Mouse (Mus musculus): ENCODE results near the gene Arhgap33. TPM values are rescaled to one million over a fixed set of nuclear protein-coding genes. Genes with fewer than 3 reads are reported as not detected.

The Arhgap33 gene
- 110 and 111 TPM in 2 replicates for polyA plus RNA-seq (2014; fragmentation: Nextera tagmentation; extraction: Ambion mirVana)

DNA sequence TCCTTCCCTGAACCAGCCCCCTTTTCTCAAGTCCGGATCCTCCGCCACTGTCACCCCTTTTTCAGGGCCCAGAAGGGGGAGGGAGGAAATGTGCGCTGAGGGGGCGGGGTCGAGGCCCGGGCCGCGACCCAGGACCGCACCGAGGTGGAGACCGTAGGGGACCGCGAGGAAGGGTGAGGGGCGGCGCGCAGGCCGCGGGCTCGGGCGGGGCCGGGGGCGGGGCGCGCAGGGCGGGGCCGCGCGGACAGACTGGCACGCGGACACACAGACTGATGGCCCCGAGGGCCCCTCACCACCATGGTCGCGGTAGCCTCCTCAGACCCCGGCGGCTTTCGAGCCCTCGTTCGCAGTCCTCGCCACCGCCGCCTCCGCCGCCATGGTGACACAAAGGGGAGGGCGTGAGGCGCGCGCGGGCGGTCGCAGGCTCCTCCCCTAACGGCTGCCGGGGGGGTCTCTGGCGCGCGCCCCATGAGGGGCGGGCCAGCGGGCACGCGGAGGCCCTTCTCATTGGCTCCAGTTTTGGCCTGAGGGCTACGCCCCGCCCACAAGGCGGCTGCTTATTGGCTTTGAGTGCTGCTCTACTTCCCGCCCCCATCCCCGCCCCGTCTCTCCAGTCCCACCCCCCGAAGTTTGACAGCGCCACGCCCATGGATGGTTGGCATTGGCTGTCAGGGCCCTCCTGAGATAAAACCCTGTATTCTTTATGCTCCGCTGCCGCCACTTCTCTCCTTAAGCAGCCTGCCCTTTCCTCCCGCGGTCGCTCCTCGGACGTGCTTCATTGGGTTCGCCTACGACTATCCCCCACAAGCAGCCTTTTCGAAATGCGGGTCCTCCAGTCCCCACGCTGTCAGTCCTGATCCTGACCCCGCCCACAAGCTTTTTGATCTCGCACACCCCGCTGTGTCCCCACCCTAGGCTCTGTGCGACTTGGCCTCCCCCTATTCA lies at the start of gene Arhgap33:
TSS of gene Arhgap33 (minus strand) at position 428 of the 945 bp plus-strand sequence.
- no peaks in the 10 kb centered on the region for H3K9me3 ChIP-seq (ENCODE audit: control insufficient read depth, low read length)
- H3K27me3 ChIP-seq (ENCODE audit: control insufficient read depth, insufficient read depth, low read length): no peaks in the 10 kb centered on the region
- peak within 1 kb of the TSS; percentile 95 for H3K9ac ChIP-seq (replicated peaks; ENCODE audit: low read depth, low read length)
- peaks cover 26% of the 10 kb centered on the region for H3K36me3 ChIP-seq (ENCODE audit: control insufficient read depth, insufficient read depth, low read length)
- peak within 1 kb of the TSS; percentile 90 for H3K27ac ChIP-seq (ENCODE audit: low read depth, low read length)
- peaks cover 34% of the 10 kb centered on the region for H3K4me1 ChIP-seq (ENCODE audit: control insufficient read depth, insufficient read depth, low read length)
- ATAC-seq (ENCODE audit: low read depth): peak; percentile 91
- 1% methylated on average over 65 of the region's 84 CpGs for WGBS
- peak within 1 kb of the TSS; percentile 86 for H3K4me2 ChIP-seq (ENCODE audit: low read depth, low read length)
- H3K4me3 ChIP-seq (ENCODE audit: low read depth, low read length): peak within 1 kb of the TSS; percentile 92

DNA sequence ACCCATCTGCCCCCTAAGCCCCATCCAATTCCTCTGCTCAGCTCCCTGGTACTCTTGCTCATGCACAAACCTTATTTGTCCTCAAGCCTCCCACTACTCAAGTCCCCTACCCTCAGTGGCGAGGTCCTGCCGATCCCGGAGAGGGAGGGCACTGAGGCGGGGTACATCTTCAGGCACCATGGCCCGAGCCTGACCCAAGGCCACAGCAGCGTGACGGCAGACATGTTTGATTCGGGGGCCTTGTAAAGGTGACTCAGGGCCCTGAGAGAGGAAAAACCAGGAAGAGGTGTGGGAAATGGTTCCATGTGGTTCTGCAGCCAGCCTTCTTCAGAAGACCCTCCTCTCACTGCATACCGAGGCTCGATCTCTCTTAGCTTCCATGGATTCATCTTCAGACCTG lies 49.5 kb upstream of the Arhgap33 start:
- no peak overlapping the region for H3K9ac ChIP-seq (replicated peaks; ENCODE audit: low read depth, low read length)
- no peak overlapping the region for H3K4me2 ChIP-seq (ENCODE audit: low read depth, low read length)
- no peaks in the 10 kb centered on the region for H3K9me3 ChIP-seq (ENCODE audit: control insufficient read depth, low read length)
- ATAC-seq (ENCODE audit: low read depth): no peak
- H3K4me1 ChIP-seq (ENCODE audit: control insufficient read depth, insufficient read depth, low read length): peaks cover 13% of the 10 kb centered on the region
- no peak overlapping the region for H3K4me3 ChIP-seq (ENCODE audit: low read depth, low read length)
- H3K27ac ChIP-seq (ENCODE audit: low read depth, low read length): no peak overlapping the region
- WGBS: 93% methylated on average over 10 of the region's 10 CpGs
- H3K27me3 ChIP-seq (ENCODE audit: control insufficient read depth, insufficient read depth, low read length): peaks cover 3% of the 10 kb centered on the region; the same call in 1 of the 2 replicates
- peaks cover 69% of the 10 kb centered on the region for H3K36me3 ChIP-seq (ENCODE audit: control insufficient read depth, insufficient read depth, low read length)

DNA sequence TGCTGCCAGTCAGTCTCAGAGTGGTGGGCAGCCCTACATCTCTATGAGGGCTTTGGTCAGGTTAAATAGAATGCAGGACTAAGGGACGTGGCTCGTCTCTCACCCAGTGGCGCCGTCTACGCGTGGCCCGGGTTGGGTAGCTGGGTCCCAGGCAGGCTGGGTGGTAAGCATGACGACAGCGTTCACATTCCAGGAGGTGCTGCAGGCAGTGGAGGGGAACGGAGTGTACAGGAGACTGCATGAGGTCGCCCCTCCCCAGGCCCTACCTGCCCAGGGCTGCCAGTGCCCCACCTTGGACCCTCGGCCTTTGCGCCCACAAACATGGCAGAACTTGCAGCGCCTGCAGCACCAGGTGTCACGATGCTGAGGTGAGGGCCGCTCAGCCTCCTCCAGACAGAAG lies 46.7 kb upstream of the Arhgap33 start:
- peaks cover 1% of the 10 kb centered on the region; the same call in 1 of the 2 replicates for H3K4me1 ChIP-seq (ENCODE audit: control insufficient read depth, insufficient read depth, low read length)
- H3K4me3 ChIP-seq (ENCODE audit: low read depth, low read length): no peak overlapping the region
- WGBS: 97% methylated on average over 16 of the region's 16 CpGs
- no peak overlapping the region for H3K27ac ChIP-seq (ENCODE audit: low read depth, low read length)
- H3K9ac ChIP-seq (replicated peaks; ENCODE audit: low read depth, low read length): no peak overlapping the region
- peaks cover 94% of the 10 kb centered on the region for H3K36me3 ChIP-seq (ENCODE audit: control insufficient read depth, insufficient read depth, low read length)
- no peaks in the 10 kb centered on the region for H3K9me3 ChIP-seq (ENCODE audit: control insufficient read depth, low read length)
- no peak for ATAC-seq (ENCODE audit: low read depth)
- no peaks in the 10 kb centered on the region for H3K27me3 ChIP-seq (ENCODE audit: control insufficient read depth, insufficient read depth, low read length)
- H3K4me2 ChIP-seq (ENCODE audit: low read depth, low read length): no peak overlapping the region

DNA sequence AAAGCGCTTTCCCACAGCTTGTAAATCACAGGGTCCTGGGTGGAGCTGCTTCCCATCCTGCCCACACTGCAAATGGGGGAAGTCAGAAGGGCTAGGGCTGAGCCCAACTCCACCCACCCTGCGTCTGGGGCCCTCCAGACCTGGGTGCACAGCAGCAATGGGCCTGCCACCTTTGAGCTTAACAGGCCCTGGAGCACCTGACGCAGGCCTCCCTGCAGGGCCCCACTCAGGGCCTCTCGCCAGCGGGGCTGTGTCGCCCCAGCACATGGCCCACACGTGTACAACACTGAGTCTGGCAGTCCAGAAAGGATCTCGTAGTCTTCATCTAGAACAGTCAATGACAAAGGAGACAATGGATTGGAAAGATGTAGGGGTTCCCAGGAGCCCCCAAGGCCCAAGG lies 45.1 kb upstream of the Arhgap33 start:
- H3K4me1 ChIP-seq (ENCODE audit: control insufficient read depth, insufficient read depth, low read length): no peaks in the 10 kb centered on the region
- no peak overlapping the region for H3K4me2 ChIP-seq (ENCODE audit: low read depth, low read length)
- 95% methylated on average over 8 of the region's 8 CpGs for WGBS
- no peaks in the 10 kb centered on the region for H3K9me3 ChIP-seq (ENCODE audit: control insufficient read depth, low read length)
- H3K4me3 ChIP-seq (ENCODE audit: low read depth, low read length): no peak overlapping the region
- H3K27ac ChIP-seq (ENCODE audit: low read depth, low read length): no peak overlapping the region
- H3K36me3 ChIP-seq (ENCODE audit: control insufficient read depth, insufficient read depth, low read length): peaks cover 95% of the 10 kb centered on the region
- no peak overlapping the region for H3K9ac ChIP-seq (replicated peaks; ENCODE audit: low read depth, low read length)
- ATAC-seq (ENCODE audit: low read depth): no peak
- no peaks in the 10 kb centered on the region for H3K27me3 ChIP-seq (ENCODE audit: control insufficient read depth, insufficient read depth, low read length)

DNA sequence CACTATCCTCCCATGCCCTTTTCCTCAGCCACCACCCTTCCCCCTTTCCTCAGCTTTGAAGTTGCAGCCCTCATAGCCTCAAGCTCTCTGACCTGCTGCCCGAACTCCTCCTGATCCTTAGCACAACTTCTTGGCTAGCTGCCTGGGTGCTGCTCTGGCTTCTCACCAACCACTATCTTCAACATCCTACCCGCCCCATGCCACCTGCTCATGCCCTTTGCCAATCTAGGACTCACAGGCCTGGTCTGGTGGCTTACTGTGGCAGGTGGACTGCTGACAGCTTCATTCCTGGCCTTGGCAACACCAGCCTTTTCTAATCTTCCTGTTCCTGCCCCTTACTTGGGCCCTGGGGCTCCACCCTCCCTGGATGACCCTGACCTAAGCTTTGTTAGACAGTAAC lies 38.1 kb upstream of the Arhgap33 start:
- Histone ChIP-seq H3K27me3 (ENCODE audit: control insufficient read depth, insufficient read depth, low read length) (no peaks in the 10 kb centered on the region), H3K4me1 (ENCODE audit: control insufficient read depth, insufficient read depth, low read length) (no peaks in the 10 kb centered on the region), H3K9me3 (ENCODE audit: control insufficient read depth, low read length) (no peaks in the 10 kb centered on the region), H3K36me3 (ENCODE audit: control insufficient read depth, insufficient read depth, low read length) (peaks cover 92% of the 10 kb centered on the region), H3K4me3 (ENCODE audit: low read depth, low read length) (no peak overlapping the region), H3K4me2 (ENCODE audit: low read depth, low read length) (no peak overlapping the region), H3K9ac (replicated peaks; ENCODE audit: low read depth, low read length) (no peak overlapping the region), H3K27ac (ENCODE audit: low read depth, low read length) (no peak overlapping the region)
- no peak for ATAC-seq (ENCODE audit: low read depth)
- 96% methylated on average over 2 of the region's 2 CpGs for WGBS

DNA sequence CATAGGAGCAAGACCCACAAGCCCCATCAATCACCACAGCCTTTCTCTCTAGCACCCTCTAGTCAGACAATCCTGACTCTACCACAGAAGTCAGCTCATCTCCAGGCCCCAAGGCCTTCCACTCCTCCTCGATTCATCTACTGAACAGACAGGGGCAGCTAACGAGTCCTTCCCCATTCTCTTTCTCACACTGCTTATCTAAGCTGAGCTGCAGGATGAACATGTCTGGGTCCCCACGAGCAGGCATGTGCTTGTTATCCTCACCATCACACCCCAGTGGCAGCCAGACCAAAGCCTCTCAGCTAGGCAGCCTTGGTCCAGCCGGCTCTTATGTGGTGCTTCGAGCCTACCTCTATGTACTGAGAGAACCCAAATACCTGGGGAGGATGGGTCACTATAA lies 37.5 kb upstream of the Arhgap33 start:
- H3K9me3 ChIP-seq (ENCODE audit: control insufficient read depth, low read length): no peaks in the 10 kb centered on the region
- no peak overlapping the region for H3K27ac ChIP-seq (ENCODE audit: low read depth, low read length)
- H3K9ac ChIP-seq (replicated peaks; ENCODE audit: low read depth, low read length): no peak overlapping the region
- no peaks in the 10 kb centered on the region for H3K27me3 ChIP-seq (ENCODE audit: control insufficient read depth, insufficient read depth, low read length)
- no peak overlapping the region for H3K4me2 ChIP-seq (ENCODE audit: low read depth, low read length)
- no peak overlapping the region for H3K4me3 ChIP-seq (ENCODE audit: low read depth, low read length)
- peaks cover 89% of the 10 kb centered on the region for H3K36me3 ChIP-seq (ENCODE audit: control insufficient read depth, insufficient read depth, low read length)
- WGBS: 91% methylated on average over 5 of the region's 5 CpGs
- H3K4me1 ChIP-seq (ENCODE audit: control insufficient read depth, insufficient read depth, low read length): no peaks in the 10 kb centered on the region
- no peak for ATAC-seq (ENCODE audit: low read depth)

DNA sequence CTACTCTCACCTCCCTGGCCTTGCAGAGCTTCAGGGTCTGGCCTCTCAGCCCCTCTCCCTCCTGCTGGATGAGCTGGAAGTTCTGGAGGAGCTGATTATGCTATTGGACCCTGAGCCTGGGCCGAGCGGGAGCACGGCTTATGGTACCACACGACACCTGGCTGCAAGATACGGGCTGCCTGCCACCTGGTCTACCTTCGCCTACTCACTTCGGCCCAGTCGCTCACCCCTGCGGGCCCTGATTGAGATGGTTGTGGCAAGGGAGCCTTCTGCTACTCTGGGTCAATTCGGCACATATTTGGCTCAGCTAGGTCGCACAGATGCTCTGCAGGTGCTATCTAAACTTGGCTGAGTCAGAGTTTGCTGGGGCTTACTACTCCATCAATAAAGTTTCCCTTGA lies 32.7 kb upstream of the Arhgap33 start:
- H3K4me3 ChIP-seq (ENCODE audit: low read depth, low read length): no peak overlapping the region
- ATAC-seq (ENCODE audit: low read depth): no peak
- no peak overlapping the region for H3K4me2 ChIP-seq (ENCODE audit: low read depth, low read length)
- no peak overlapping the region for H3K27ac ChIP-seq (ENCODE audit: low read depth, low read length)
- H3K27me3 ChIP-seq (ENCODE audit: control insufficient read depth, insufficient read depth, low read length): no peaks in the 10 kb centered on the region
- peaks cover 58% of the 10 kb centered on the region for H3K36me3 ChIP-seq (ENCODE audit: control insufficient read depth, insufficient read depth, low read length)
- H3K4me1 ChIP-seq (ENCODE audit: control insufficient read depth, insufficient read depth, low read length): peaks cover 7% of the 10 kb centered on the region
- WGBS: 92% methylated on average over 11 of the region's 11 CpGs
- no peaks in the 10 kb centered on the region for H3K9me3 ChIP-seq (ENCODE audit: control insufficient read depth, low read length)
- H3K9ac ChIP-seq (replicated peaks; ENCODE audit: low read depth, low read length): no peak overlapping the region

DNA sequence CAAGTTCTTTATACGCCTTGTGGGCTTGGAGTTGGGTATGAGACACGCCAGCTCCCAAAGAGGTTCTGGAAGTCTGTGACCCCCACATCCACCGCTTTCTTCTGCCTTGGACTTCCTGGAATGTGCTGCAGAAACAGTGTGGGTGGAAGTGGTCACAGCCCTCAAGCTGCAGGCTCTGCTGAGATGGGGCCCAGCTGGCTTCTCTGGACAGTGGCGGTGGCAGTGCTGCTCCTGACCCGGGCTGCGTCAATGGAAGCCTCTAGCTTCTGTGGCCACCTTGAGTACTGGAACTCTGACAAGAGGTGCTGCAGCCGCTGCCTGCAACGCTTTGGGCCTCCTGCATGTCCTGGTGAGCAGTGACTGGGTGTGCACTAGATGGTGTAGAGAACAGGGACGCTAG lies 31.2 kb upstream of the Arhgap33 start:
- Histone ChIP-seq H3K27ac (ENCODE audit: low read depth, low read length) (no peak overlapping the region), H3K9ac (replicated peaks; ENCODE audit: low read depth, low read length) (no peak overlapping the region), H3K27me3 (ENCODE audit: control insufficient read depth, insufficient read depth, low read length) (no peaks in the 10 kb centered on the region), H3K4me1 (ENCODE audit: control insufficient read depth, insufficient read depth, low read length) (peaks cover 7% of the 10 kb centered on the region), H3K4me3 (ENCODE audit: low read depth, low read length) (no peak overlapping the region), H3K36me3 (ENCODE audit: control insufficient read depth, insufficient read depth, low read length) (peaks cover 46% of the 10 kb centered on the region), H3K4me2 (ENCODE audit: low read depth, low read length) (no peak overlapping the region), H3K9me3 (ENCODE audit: control insufficient read depth, low read length) (no peaks in the 10 kb centered on the region)
- ATAC-seq (ENCODE audit: low read depth): no peak
- WGBS: 89% methylated on average over 9 of the region's 9 CpGs

DNA sequence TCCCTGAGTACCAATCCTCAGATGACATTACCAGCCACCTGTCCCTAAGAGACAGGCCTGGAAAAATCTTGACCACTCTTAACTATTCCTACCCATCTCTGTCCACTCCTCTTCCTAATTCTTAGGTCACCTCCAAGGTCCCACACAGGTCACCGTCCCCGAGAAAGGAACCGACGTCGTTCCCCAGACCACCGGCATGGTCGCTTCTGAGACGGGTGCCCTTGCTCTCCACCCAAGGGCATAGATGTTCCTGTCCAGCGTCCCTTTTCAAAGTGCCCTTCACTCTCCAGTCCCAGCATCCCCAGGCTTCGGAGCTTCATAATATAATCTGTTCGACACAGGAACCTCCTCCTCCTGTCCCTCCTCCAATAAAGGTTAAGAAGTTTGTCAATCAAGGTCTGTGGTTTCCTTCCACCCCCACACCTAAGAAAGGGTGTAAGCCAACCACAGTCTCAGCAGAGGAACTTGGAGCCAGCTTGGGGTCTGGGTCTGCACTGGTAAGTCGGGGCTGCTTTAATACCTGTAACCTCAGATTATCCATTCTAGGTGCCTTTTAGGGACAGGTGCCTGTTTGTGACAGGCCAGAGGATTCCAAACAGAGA lies 30.2 kb upstream of the Arhgap33 start, which contains the start of gene Igflr1:
TSS of gene Igflr1 (plus strand) at position 458 of the 602 bp plus-strand sequence.
- Histone ChIP-seq H3K4me3 (ENCODE audit: low read depth, low read length) (no peak within 1 kb of the TSS), H3K4me2 (ENCODE audit: low read depth, low read length) (peak within 1 kb of the TSS; percentile 54; the same call in 1 of the 2 replicates), H3K27me3 (ENCODE audit: control insufficient read depth, insufficient read depth, low read length) (no peaks in the 10 kb centered on the region), H3K27ac (ENCODE audit: low read depth, low read length) (no peak within 1 kb of the TSS), H3K36me3 (ENCODE audit: control insufficient read depth, insufficient read depth, low read length) (peaks cover 37% of the 10 kb centered on the region), H3K4me1 (ENCODE audit: control insufficient read depth, insufficient read depth, low read length) (peaks cover 7% of the 10 kb centered on the region), H3K9me3 (ENCODE audit: control insufficient read depth, low read length) (no peaks in the 10 kb centered on the region), H3K9ac (replicated peaks; ENCODE audit: low read depth, low read length) (no peak within 1 kb of the TSS)
- 96% methylated on average over 12 of the region's 12 CpGs for WGBS
- ATAC-seq (ENCODE audit: low read depth): no peak
